Mouse (Mus musculus) neural tube, embryonic 12.5 days (tissue): ENCODE measurements around the gene Hdac7. TPM values are rescaled to one million over a fixed set of nuclear protein-coding genes. Genes with fewer than 3 reads are reported as not detected.

ENCODE experiments used
- ATAC-seq: fragments of 200-750 bp; cut with Nextera tagmentation; 2 replicates; pipeline ENCODE4 v1.8.0; 2017; ENCODE audit warnings: low read depth, mild to moderate bottlenecking, moderate TSS enrichment, moderate library complexity; ENCODE audit not compliant: low FRiP score
- H3K27ac ChIP-seq: fragments of 300-500 bp; sonication (generic); 2 replicates; pipeline ENCODE4 v1.5.1; 2016
- H3K27me3 ChIP-seq: fragments of 300-500 bp; sonication (generic); replicated peaks from 2 replicates; pipeline ENCODE4 v1.6.1; 2016; ENCODE audit warnings: mild to moderate bottlenecking
- H3K36me3 ChIP-seq: fragments of 300-500 bp; sonication (generic); 2 replicates; pipeline ENCODE4 v1.6.1; 2016; ENCODE audit warnings: mild to moderate bottlenecking
- H3K4me1 ChIP-seq: fragments of 300-500 bp; sonication (generic); 2 replicates; pipeline ENCODE4 v1.6.1; 2016
- H3K4me2 ChIP-seq: fragments of 300-500 bp; sonication (generic); replicated peaks from 2 replicates; pipeline ENCODE4 v1.6.1; 2016; ENCODE audit warnings: mild to moderate bottlenecking
- H3K4me3 ChIP-seq: fragments of 300-500 bp; sonication (generic); 2 replicates; pipeline ENCODE4 v1.5.1; 2016
- H3K9ac ChIP-seq: fragments of 300-500 bp; sonication (generic); 2 replicates; pipeline ENCODE4 v1.6.1; 2016; ENCODE audit warnings: mild to moderate bottlenecking
- H3K9me3 ChIP-seq: fragments of 300-500 bp; sonication (generic); 2 replicates; pipeline ENCODE4 v1.6.1; 2016; ENCODE audit warnings: mild to moderate bottlenecking
- WGBS: fragments of 180-500 bp; shearing (Covaris S2); methylation state at CpG from one replicate; pipeline ENCODE4 v1.1.7; 2016; 5-methylcytosine and 5-hydroxymethylcytosine counted together
- polyA plus RNA-seq: library from polyadenylated mRNA; unstranded; fragments of >200 nt; fragmentation: Nextera tagmentation; extraction: Ambion mirVana; gene quantifications from 2 replicates; pipeline ENCODE4 v1.2.1, GENCODE M21; 2016

Gene Hdac7
- polyA plus RNA-seq, result 28.9 and 29.7 TPM in 2 replicates

- no peak within 1 kb of the TSS for H3K9ac ChIP-seq
- H3K4me3 ChIP-seq, result no peak within 1 kb of the TSS
- H3K36me3 ChIP-seq, result no peaks in the 10 kb centered on the region
- H3K4me2 ChIP-seq, result no peak within 1 kb of the TSS
- no peaks in the 10 kb centered on the region for H3K27me3 ChIP-seq
- no peaks in the 10 kb centered on the region for H3K9me3 ChIP-seq
- 72% methylated on average over 19 of the region's 19 CpGs for WGBS
- ATAC-seq, result no peak
- no peak within 1 kb of the TSS for H3K27ac ChIP-seq
- peaks cover 7% of the 10 kb centered on the region for H3K4me1 ChIP-seq
Measured at GRCm38 (mm10) chr15:97844037-97845034, at the start of gene Hdac7. TSS of gene Hdac7 (minus strand) at chr15:97844502.

- no peak overlapping the region for H3K4me3 ChIP-seq
- H3K4me1 ChIP-seq, result no peaks in the 10 kb centered on the region
- no peak overlapping the region for H3K4me2 ChIP-seq
- ATAC-seq, result no peak
- WGBS, result 76% methylated on average over 8 of the region's 8 CpGs
- no peaks in the 10 kb centered on the region for H3K36me3 ChIP-seq
- no peak overlapping the region for H3K9ac ChIP-seq
- no peak overlapping the region for H3K27ac ChIP-seq
- no peaks in the 10 kb centered on the region for H3K27me3 ChIP-seq
- H3K9me3 ChIP-seq, result no peaks in the 10 kb centered on the region
Measured at GRCm38 (mm10) chr15:97892506-97892905, 48.2 kb upstream of the Hdac7 start.

- no peak for ATAC-seq
- no peak overlapping the region for H3K27ac ChIP-seq
- no peak overlapping the region for H3K4me2 ChIP-seq
- no peaks in the 10 kb centered on the region for H3K27me3 ChIP-seq
- no peaks in the 10 kb centered on the region for H3K36me3 ChIP-seq
- WGBS, result 92% methylated on average over 10 of the region's 10 CpGs
- H3K9ac ChIP-seq, result no peak overlapping the region
- no peak overlapping the region for H3K4me3 ChIP-seq
- no peaks in the 10 kb centered on the region for H3K4me1 ChIP-seq
- no peaks in the 10 kb centered on the region for H3K9me3 ChIP-seq
Measured at GRCm38 (mm10) chr15:97890450-97890849, 46.1 kb upstream of the Hdac7 start.

GRCm38 (mm10) chr15:97890017-97890416 lies 45.7 kb upstream of the Hdac7 start:
- no peak overlapping the region for H3K4me3 ChIP-seq
- no peaks in the 10 kb centered on the region for H3K9me3 ChIP-seq
- ATAC-seq, result no peak
- no peak overlapping the region for H3K9ac ChIP-seq
- no peak overlapping the region for H3K4me2 ChIP-seq
- no peaks in the 10 kb centered on the region for H3K36me3 ChIP-seq
- H3K4me1 ChIP-seq, result no peaks in the 10 kb centered on the region
- no peak overlapping the region for H3K27ac ChIP-seq
- 73% methylated on average over 11 of the region's 11 CpGs for WGBS
- no peaks in the 10 kb centered on the region for H3K27me3 ChIP-seq

- 80% methylated on average over 10 of the region's 10 CpGs for WGBS
- H3K4me3 ChIP-seq, result no peak overlapping the region
- ATAC-seq, result no peak
Measured at GRCm38 (mm10) chr15:97887541-97888016, 43.3 kb upstream of the Hdac7 start.

GRCm38 (mm10) chr15:97881423-97881822 lies 37.1 kb upstream of the Hdac7 start:
- Histone ChIP-seq H3K27ac (no peak overlapping the region), H3K9ac (no peak overlapping the region), H3K4me1 (no peaks in the 10 kb centered on the region), H3K9me3 (no peaks in the 10 kb centered on the region), H3K4me3 (no peak overlapping the region), H3K36me3 (no peaks in the 10 kb centered on the region), H3K27me3 (no peaks in the 10 kb centered on the region), H3K4me2 (no peak overlapping the region)
- no peak for ATAC-seq
- WGBS, result 92% methylated on average over 8 of the region's 8 CpGs

More at GRCm38 (mm10) chr15:97887541-97888016, 43.3 kb upstream of the Hdac7 start:
- Histone ChIP-seq H3K9ac (no peak overlapping the region), H3K27ac (no peak overlapping the region), H3K27me3 (no peaks in the 10 kb centered on the region), H3K36me3 (no peaks in the 10 kb centered on the region), H3K4me2 (no peak overlapping the region), H3K9me3 (no peaks in the 10 kb centered on the region), H3K4me1 (no peaks in the 10 kb centered on the region)

GRCm38 (mm10) chr15:97880441-97880840 lies 36.1 kb upstream of the Hdac7 start:
- H3K27ac ChIP-seq, result no peak overlapping the region
- H3K9me3 ChIP-seq, result no peaks in the 10 kb centered on the region
- no peaks in the 10 kb centered on the region for H3K27me3 ChIP-seq
- 83% methylated on average over 9 of the region's 9 CpGs for WGBS
- no peaks in the 10 kb centered on the region for H3K36me3 ChIP-seq
- H3K4me3 ChIP-seq, result no peak overlapping the region
- no peaks in the 10 kb centered on the region for H3K4me1 ChIP-seq
- H3K9ac ChIP-seq, result no peak overlapping the region
- no peak overlapping the region for H3K4me2 ChIP-seq
- no peak for ATAC-seq

GRCm38 (mm10) chr15:97878696-97879328 lies 34.5 kb upstream of the Hdac7 start:
- Histone ChIP-seq H3K27me3 (no peaks in the 10 kb centered on the region), H3K27ac (no peak overlapping the region), H3K4me3 (no peak overlapping the region), H3K9ac (no peak overlapping the region), H3K9me3 (no peaks in the 10 kb centered on the region), H3K36me3 (no peaks in the 10 kb centered on the region), H3K4me2 (no peak overlapping the region), H3K4me1 (no peaks in the 10 kb centered on the region)
- no peak for ATAC-seq
- 78% methylated on average over 7 of the region's 7 CpGs for WGBS

GRCm38 (mm10) chr15:97875784-97876183 lies 31.5 kb upstream of the Hdac7 start:
- no peaks in the 10 kb centered on the region for H3K27me3 ChIP-seq
- 85% methylated on average over 8 of the region's 8 CpGs for WGBS
- H3K4me3 ChIP-seq, result no peak overlapping the region
- no peaks in the 10 kb centered on the region for H3K36me3 ChIP-seq
- H3K9ac ChIP-seq, result no peak overlapping the region
- H3K27ac ChIP-seq, result no peak overlapping the region
- no peak for ATAC-seq
- H3K9me3 ChIP-seq, result no peaks in the 10 kb centered on the region
- no peak overlapping the region for H3K4me2 ChIP-seq
- no peaks in the 10 kb centered on the region for H3K4me1 ChIP-seq

- Histone ChIP-seq H3K4me1 (no peaks in the 10 kb centered on the region), H3K27me3 (no peaks in the 10 kb centered on the region)
Measured at GRCm38 (mm10) chr15:97873717-97874116, 29.4 kb upstream of the Hdac7 start.

GRCm38 (mm10) chr15:97872161-97872560 lies 27.9 kb upstream of the Hdac7 start:
- Histone ChIP-seq H3K9ac (no peak overlapping the region), H3K4me1 (no peaks in the 10 kb centered on the region), H3K27me3 (no peaks in the 10 kb centered on the region), H3K4me2 (no peak overlapping the region), H3K27ac (no peak overlapping the region), H3K4me3 (no peak overlapping the region), H3K36me3 (no peaks in the 10 kb centered on the region), H3K9me3 (0 out of 2 replicates have a peak, but pooled peaks cover 4% of the 10 kb centered on the region)
- no peak for ATAC-seq
- 92% methylated on average over 8 of the region's 8 CpGs for WGBS

More at GRCm38 (mm10) chr15:97873717-97874116, 29.4 kb upstream of the Hdac7 start:
- Histone ChIP-seq H3K9ac (no peak overlapping the region), H3K27ac (no peak overlapping the region), H3K36me3 (no peaks in the 10 kb centered on the region), H3K4me3 (no peak overlapping the region), H3K9me3 (no peaks in the 10 kb centered on the region), H3K4me2 (no peak overlapping the region)
- WGBS, result 74% methylated on average over 9 of the region's 9 CpGs
- ATAC-seq, result no peak
